Mouse (Mus musculus) lung, adult 2 months (tissue): ENCODE results near the gene 1700012B09Rik.

ENCODE experiments used
- CTCF ChIP-seq: fragments of 200-500 bp; IDR thresholded peaks from 2 replicates; pipeline ENCODE4 v1.5.1; 2011; ENCODE audit warnings: mild to moderate bottlenecking, low read length, control low read depth; ENCODE audit not compliant: insufficient read depth
- POLR2A ChIP-seq: fragments of 200-500 bp; IDR thresholded peaks from 2 replicates; pipeline ENCODE4 v1.6.1; 2011; ENCODE audit warnings: low read depth, mild to moderate bottlenecking, control low read depth, low read length, borderline replicate concordance; ENCODE audit errors: extremely low read depth

DNA sequence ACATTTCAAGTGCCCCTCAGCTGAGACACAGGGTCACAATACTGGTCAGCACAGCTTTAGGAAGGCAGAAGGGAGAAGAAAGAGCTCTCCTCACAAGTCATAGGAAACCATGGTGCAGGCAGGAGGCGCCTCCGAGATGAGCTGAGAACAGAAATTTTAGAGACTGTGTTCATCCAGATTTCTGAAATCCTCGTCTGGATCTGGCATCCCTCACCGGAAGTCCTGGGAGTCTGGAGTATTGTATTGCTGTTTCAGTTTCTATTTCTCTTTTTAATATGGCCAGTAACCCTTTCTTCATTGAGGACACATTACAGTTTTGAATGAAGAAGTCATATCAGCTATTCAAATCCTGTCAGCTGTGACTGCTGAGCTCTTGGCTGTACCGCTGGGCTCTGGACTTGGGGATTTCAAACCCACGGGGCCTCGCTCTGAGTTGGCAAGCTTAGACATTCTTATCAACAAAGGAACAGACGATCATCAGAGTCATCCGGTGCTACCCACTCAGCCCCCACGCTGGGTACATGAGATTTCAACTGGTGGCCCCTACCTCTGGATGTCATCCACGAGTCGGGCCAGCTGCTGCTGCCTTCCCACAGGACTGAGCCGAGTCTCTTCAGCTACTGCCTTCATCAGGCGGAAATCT is 53.0 kb downstream of the 1700012B09Rik start:
- TF ChIP-seq POLR2A = no peak
- no peak for TF ChIP-seq CTCF
